Mouse (Mus musculus): ENCODE data around the gene Hoxa9.

DNA sequence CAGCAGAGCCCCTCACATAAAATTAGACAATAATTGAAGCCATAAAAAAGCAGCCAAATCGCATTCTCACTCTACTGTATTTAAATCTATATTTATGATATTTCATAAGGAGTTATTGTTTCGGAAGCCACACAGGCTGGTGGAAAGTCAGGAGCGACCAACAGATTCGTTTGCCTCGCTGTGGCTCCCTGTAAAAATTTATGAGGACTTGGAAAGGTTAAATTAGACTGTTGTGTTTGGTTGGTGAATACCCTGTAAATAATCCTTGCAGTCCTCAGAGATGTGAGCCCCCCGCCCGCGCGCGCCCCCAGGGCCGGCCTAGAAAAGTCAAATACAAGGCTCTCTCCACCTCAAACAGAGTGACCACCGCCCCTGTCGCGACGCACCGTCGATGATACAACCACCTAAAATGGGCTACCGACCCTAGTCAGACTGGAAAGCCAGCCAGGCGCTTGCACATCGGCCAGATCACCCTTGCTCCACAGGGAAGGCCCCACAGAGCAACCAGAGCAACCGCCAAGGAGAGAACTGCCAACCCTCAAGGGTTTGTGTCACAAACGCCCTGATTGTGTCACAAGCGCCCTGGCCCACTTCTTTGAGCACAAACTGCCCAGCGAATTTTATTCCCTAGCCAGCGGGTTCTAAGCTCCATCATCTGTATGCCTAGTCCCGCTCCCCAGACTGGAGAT is 4.2 kb downstream of the Hoxa9 start:
- TF ChIP-seq CTCF (IDR thresholded peaks at IDR 0.05; ENCODE audit: low read depth, low read length) (no peak), POLR2A (IDR thresholded peaks at IDR 0.05; ENCODE audit: borderline replicate concordance, low read depth, low read length) (no peak)

Data from bone marrow macrophage, adult 2 months (primary cell).